Mouse (Mus musculus) testis, postnatal 10 days (tissue): ENCODE results near the gene Fos.

Experiments
- DNase-seq: peaks from one replicate; pipeline ENCODE4 v3.0.0; 2021; ENCODE audit warnings: low spot score

Gene Fos

DNA sequence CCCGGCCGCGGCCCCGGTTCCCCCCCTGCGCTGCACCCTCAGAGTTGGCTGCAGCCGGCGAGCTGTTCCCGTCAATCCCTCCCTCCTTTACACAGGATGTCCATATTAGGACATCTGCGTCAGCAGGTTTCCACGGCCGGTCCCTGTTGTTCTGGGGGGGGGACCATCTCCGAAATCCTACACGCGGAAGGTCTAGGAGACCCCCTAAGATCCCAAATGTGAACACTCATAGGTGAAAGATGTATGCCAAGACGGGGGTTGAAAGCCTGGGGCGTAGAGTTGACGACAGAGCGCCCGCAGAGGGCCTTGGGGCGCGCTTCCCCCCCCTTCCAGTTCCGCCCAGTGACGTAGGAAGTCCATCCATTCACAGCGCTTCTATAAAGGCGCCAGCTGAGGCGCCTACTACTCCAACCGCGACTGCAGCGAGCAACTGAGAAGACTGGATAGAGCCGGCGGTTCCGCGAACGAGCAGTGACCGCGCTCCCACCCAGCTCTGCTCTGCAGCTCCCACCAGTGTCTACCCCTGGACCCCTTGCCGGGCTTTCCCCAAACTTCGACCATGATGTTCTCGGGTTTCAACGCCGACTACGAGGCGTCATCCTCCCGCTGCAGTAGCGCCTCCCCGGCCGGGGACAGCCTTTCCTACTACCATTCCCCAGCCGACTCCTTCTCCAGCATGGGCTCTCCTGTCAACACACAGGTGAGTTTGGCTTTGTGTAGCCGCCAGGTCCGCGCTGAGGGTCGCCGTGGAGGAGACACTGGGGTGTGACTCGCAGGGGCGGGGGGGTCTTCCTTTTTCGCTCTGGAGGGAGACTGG is at the start of gene Fos:
Fos (plus strand) TSS at position 410 of the 817 bp plus-strand sequence.
- DNase-seq, result peak; percentile 85

DNA sequence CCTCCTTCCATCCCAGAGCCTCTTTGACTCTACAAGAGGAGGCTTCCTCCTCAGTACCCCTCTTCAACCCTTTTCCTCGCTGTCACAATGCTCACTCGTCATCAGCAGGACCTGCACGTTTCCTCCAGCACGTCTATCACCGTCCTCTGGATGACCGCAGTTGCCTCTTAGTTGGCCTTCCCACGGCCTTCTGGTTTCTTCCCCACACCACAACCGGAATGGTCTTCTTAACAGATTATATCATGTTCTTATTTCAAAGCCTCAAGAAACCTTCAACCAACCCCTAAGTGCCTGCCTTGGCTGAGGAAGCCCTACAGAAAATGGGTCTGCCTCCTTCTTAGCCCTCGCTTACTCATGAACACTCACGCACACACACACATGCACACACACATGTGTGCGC is 48.0 kb upstream of the Fos start:
- DNase-seq, result no peak

DNA sequence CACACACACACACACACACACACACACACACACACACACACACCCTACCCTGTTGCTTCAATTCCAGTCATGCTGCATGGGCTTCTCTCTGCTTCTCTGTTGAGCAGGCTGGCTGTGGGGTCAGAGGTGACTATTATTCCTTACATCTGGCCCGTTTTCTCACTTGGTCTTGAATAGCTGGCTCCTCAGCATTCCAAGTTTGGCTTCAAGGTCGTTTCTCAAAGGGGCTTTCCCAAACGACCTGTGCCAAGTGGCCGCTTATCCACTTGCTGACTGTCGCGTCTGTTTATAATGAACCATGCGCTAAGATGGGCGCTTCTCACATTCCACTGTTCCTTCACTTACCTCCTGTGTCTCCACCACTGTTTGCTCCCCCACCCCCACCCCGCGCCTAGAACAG is 47.6 kb upstream of the Fos start:
- DNase-seq, result no peak

DNA sequence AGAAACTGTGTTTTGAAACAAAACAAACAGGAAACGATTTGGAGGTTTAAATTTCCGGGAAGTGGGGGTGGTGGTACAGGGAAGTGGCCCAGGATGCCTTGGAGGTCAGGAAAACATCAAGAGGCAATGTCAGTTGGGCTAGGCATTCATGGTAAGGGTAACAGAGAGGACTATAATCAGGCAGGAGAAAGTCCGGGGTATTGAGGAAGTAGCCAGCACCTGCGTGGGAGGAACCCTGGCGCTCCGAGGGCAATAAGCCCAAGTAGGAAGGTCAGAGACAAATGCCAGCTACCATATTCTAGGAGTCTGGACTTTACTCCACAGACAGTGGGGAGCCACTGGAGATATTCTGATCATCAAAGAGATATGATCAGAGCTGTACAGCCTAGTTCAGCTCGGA is 45.9 kb upstream of the Fos start:
- no peak for DNase-seq

DNA sequence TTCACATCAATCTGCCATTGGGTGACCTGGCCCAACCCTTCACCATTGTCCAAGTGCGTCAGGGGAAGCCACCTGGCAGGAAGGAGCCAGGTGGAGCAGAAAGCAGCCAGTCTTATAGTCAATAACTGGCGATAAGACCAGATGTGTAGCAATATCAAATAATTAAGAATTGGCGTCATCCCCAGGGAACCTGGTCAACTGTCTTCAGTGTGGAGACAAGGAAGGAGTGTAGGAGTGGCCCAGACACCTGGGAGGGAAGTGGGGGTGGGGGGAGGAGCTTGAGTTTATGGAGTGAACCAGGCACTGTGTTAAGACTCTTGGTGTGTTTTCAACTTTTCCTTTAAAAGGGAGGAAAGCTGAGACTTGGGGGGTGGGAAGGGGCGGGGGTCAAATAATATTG is 43.7 kb upstream of the Fos start:
- no peak for DNase-seq

DNA sequence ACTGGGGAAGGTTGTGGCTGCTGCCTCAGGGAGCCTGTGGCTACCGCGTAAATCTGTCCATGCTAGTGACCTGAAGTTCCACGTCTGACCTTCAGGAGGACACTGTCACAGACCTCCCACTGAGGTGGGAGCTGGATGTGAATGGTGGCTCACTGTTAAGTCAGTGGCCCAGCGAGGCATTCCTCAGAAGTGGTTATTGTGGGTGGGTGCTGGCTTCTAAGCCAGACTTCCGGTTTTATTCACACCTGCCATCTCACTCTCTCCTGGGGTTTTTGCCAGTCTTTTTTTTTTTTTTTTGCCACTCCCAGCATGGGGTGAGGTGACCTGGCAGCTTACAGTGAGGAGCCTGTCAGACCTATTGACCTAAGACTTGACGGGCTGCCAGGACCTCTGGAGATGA is 43.3 kb upstream of the Fos start:
- DNase-seq, result no peak

DNA sequence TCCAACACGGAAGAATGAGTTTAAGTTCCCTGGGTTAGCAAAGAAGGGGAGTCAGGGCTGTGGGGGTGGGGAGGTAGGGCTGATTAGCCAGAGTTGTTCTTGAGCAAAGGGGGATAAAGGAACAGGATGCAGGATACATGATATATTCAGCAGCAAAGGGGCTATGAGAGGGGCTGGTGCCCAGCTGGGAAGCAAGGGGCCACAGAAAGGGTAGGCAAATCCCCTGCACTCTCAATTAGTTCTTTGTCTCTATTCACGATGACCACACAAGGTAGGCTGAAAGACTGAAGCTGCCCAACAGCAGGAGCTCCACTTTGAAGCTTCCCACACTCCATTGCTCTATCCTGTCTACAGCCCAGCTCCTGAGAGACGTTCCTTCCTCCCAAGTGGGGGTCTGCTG is 39.8 kb upstream of the Fos start:
- DNase-seq, result no peak

DNA sequence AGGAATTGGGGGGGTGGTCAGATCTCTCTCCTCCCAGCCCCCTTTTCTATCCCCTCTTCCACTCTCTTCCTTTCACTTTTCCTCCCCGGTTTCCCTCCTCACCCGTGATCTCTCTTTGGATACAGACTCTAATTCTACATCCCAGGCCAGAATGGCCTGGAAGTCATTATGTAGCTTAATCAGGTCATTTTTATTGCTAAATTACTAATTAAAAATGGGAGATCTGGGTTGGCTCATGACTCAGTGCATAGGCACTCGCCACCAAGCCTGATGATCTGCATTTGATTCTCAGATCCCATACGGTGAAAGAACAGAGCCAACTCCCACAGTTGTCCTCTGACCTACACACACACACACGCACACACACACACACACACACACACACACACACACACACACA is 39.2 kb upstream of the Fos start:
- no peak for DNase-seq

DNA sequence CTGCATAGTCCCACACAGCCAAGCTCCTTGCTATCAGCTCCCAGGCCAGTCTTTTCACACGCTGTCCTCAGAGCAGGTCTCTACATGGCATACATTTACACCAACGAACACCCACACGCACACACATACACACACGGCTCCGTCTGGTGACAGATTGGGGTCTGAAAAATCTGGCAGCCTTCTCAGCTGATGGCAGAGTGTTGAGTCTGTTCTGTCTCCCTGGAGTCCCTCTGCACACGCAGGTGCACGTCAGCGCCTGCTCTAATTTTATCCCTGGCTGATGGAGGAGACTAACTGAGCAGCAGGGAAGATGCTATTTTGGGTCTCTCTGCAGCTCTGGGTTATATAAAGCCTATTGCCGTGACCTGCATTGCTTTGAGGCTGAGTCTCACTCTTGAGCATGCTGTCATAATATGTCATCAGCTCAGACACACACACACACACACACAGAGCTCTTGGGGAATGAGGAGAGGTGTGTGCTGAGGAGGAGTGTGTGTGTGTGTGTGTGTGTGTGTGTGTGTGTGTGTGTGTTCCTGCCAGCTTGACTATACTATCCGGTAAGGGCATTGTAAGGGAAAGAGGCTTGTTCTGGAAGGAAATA is 37.6 kb upstream of the Fos start:
- DNase-seq, result no peak

DNA sequence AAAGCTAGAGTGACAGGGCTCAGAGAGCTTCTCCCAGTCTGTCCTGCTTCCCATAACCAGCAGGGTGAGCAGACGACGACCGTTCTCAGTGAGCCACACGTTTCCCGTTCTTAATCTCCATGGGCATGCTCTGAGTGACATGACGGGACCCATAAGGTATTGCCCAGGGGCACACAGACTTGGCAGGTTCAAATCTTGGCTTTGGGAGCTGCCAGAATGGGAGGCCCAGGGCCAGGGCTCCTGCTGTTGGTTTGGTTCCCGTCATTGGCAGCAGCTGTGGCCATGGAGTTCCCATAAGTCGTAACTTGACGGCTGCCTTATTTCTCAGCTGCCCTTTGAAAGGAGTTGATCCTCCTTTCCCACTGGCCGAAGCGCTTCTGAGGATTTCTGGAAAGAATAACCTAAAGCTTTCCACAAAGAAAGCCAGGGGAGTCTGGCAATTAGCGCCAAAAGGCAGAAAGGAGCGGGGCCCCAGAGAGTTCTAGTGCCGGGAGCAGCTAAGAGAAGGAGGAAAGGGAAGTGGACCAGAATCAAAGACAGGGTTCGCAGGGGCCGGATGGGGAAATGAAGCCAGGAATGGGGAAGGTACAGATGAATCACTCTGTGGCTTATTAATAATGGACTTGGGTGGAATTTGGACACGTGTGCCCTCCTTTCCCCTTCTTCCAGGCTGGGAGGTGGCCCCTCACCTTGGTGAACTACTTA is 36.4 kb upstream of the Fos start:
- no peak for DNase-seq

DNA sequence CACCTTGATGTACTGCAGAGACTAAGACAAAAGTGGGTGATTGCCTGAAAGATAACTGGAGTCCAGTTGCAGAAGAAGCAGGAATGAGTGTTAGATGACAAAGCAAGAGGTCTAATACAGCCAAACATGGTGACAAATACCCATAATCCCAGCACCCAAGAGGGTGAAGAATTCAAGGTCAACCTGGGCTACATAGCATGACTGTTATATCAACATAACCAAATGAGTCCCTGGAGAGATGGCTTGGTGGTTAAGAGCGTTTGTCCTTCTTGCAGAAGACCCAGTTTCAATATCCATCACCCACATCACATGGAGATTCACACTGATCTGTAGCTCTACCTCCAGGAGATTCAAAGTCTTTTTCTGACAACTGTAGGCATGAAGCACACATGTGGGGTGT is 30.2 kb upstream of the Fos start:
- no peak for DNase-seq

DNA sequence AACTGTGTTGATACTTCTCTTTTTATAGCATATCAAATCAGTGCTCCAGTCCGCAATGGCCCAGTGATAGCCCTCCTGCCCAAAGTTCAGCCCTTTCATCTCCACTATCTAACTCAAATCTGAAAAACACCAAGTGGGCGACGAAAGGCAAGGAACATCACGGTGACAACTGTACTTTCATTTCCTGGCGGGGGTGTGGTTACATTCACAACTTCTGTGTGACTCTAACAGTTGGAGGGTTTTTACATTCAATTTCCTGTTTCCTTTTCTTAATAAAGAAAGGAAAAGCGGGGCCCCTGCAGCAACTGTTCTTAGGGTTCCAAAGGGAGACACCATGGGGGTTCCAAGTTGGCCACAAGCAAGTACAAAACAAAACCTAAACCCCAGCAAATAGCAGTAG is 29.0 kb upstream of the Fos start:
- no peak for DNase-seq

DNA sequence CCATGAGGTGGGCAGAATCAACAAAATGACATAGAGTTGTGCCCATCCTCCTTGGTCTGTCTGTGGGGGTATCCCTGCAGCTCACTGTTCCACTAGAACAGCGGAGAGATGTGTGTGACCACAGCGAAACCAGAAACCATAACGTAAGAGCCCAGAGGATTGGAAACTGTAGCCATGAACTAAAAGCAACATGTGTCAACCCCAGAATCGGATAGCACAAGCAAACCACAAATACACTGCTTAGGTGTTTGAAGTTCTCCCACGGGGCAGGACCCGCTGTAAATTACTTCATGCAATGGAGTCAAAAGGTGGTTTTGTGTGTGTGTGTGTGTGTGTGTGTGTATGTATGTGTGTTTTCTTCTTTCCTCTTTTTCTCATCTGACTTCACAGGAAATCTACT is 26.7 kb upstream of the Fos start:
- no peak for DNase-seq

DNA sequence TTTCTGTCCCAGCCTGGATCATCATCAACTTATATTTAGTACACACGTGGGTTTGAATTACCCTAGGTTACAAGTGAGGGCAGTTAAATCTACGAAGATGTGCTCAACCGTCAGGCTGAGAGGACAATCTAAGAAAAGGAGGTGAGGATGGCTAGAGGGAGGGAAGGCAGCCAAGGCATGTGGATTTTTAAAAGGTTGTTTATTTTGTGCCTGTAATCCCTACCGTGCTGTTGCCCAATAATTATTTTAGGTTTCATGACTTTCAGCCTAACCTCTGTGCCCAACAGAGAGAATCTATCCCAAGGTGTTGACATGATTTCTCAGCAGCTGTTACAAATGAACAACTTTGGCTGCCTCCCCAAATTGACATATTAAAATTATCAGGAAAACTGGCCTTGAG is 26.2 kb upstream of the Fos start:
- DNase-seq, result no peak

DNA sequence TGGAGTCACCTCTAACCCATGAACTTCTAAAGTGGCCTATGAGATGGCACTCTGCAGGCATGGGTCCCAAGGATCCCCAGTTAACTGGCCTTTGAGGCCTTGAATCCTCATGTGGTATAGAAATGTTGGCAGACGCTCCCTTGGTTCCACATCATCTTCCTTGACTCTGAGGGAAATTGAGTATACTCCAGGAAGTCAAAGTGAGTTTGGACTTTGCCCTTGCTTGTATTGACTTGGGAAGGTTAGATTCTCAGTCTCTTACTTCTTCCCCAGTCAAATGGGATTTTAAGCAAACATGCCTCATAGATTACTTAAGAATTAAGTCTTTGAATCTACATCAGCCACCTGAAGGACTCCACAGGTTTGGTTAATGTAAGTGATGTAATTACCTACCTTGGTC is 24.2 kb upstream of the Fos start:
- DNase-seq, result no peak

DNA sequence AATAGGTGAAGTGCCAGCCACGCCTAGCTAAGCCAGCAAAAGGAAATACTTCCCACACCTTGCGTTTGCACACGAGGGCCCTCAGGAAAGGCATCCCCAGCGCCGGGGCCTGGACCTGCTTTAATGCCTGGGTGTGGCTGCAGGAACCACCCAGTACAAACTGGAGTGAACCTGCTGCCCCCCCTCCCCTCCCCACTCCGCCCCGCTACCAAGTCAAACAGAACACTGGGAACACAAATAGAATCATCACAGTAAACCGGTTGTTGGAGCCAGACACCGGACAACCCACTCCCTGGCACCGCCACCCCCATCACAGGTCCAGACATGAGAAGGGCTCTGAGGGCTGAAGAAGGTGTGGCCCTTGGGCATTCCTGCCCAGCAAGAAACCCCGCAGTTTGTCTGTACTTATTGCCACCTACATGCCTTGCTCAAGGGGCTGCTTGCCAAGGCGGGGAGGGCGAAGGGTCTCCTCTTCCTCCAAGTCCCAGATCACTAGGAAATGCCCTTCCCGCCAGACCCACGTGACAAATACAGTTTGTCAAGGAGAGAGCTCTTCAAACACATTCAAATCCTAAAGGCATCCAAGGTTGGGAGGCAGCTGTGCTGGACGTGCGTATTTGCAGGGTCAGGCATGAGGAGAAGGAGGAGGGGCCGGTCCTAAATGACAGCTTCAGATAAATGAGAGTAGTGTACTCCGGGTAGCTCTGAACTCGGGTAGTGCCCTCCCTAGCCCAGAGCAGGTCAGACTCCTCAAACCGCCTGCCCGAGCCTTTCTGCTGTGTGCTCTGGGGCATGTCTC is 21.8 kb upstream of the Fos start:
- DNase-seq, result peak; percentile 44

DNA sequence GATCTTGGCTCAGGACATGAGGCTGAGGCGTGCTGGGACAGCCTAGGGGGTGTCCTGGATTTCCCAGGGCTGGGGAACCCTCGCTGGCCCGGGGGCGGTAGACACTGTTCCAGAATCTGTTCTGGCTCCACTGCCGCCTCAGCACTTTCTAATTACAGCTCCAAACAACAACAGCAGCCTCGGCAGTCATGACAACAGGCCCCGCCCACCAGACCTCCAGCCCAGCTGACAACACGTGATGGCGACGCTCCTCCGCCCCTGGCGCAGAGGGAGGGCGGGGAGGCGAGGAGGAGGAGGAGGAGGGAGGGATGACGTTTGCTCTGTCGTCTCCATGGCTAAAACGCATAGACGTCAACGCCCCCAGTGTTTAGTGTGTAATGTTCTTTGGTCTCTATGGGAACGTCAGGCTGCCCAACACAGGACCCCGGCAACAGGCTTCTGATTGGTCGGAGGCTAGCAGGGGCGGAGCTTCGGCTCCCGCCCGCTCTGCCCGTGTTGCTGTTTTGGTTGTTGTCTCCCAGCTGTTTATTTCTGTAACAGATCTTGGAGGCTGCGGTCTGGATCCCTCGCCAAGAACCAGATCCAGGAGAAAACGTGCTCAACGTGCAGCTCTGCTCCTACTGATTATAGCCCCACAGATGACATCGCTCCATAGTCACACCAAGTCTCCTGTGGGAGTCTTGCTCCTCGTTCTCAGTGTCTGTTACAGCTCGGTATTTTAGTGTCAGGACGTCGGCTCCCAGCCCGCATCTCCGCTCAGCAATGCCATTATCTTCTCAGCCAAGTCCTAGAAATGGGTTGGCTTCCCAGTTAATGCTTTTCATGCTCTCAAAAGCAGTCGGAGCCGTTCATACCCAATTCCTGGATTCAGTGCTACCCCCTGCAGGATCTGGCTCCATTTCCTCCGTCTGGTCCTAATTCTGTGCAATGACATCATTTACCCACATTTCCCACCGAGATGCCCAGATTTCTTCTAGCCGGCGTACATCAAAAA is 18.3 kb upstream of the Fos start:
- peak; percentile 99 for DNase-seq

DNA sequence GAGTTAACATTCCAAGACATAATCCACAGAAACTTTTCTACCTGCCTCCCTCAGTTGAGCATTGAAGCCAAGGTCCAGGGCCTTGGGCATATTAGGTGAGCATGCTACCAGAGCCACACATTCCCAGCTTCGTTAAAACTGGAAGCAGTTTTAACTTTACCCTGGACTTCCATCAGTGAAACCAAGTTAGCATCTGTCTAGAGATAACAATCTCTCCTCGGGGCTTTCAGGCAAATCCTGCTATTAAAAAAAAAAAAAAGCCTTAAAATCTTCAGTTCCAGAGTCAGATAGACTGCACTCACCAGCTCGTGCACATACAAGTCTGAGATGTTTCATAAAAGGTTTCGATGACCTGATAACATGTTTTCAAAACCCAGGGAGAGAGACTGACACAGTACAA is 17.4 kb upstream of the Fos start:
- no peak for DNase-seq

DNA sequence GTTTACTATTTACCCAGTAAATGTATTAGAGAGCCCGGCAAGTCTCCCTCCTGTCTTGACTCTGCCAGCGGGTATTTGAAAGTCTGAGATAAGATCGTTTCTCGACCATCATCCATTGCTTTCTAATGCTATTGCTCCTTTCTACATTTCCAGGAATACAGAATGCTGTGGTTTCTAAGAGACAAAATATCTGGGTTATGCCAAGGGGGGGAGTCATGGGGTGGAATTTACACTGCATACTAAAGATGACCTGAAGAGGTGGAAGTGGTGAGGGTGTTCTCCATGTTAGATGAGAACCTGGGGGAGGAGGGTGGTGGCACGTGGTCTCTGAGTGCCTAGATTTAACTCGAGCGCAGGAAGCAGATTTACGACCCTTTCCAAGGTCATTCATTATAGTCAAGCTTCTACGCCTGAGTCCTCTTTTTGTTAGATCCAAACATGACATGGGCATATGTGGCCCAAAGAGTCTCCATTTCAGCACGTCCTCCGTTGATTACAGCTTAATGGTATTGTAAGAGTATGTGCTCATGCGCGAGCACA is 16.7 kb upstream of the Fos start:
- DNase-seq, result no peak

DNA sequence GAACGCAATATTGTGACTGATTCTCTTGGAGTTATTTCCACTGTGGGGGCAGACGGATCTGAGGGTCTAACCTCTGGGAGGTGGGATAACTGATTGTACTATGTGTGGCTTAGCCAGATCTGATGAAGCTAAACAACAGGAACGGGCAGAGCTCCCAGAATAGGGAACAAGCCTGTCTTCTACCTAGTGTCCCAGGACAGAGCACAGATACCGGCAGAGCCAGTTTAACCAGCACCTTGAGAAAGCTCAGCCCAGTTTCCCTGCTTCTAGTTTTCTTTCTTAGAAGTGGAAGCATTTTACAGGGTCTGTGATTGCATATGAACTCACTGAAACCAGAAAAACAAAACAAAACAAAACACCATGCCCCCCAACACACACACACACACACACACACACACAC is 13.9 kb upstream of the Fos start:
- DNase-seq, result no peak
